In the genomic region with DNA sequence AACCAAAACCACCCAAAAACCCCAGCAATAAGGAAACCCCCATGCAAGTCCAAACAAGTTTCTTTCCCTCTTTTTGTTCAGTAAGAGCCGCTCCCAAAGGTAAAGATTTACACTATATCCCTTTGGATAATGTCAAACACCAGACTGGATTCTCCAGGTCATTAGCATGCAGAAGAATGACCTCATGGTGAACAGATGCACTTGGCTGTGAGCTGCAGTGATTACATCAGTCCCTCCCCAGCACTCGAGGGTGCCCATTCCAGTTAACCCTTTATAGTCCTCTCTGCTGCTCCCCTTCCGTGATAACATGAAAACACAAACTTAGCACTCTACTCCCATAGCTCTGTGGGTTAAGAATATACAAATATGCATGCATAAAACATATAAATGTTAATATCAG, we compare ENCODE assay signal across 8 mouse cellular contexts. TPM values are rescaled to one million over a fixed set of nuclear protein-coding genes. Genes with fewer than 3 reads are reported as not detected.
DNase-seq lines count a peak whose midpoint lies in the region; ATAC-seq and TF ChIP-seq lines count a peak whose summit lies in the region.
"Had no signal": no experiment of that assay in that cellular context is flagged by ENCODE, and none has a peak within 500 bp of the region (broad histone marks: within the 10 kb centered on the region; RNA-seq: fewer than 3 reads in every experiment).

No protein-coding gene starts in this region.

- no peaks in the 10 kb centered on the region for H3K36me3 ChIP-seq in forebrain, postnatal 0 days (ENCODE audit: insufficient read depth)
- 0 out of 2 replicates have a peak, but pooled peaks cover 9% of the 10 kb centered on the region for H3K36me3 ChIP-seq in intestine, postnatal 0 days (ENCODE audit: control insufficient read depth, insufficient read depth)
- H3K36me3 ChIP-seq: liver, embryonic 13.5 days had no signal

- peaks cover 26% of the 10 kb centered on the region for H3K4me1 ChIP-seq in forebrain, postnatal 0 days (ENCODE audit: insufficient read depth)
- no peaks in the 10 kb centered on the region for H3K4me1 ChIP-seq in intestine, postnatal 0 days (replicated peaks; ENCODE audit: control insufficient read depth, insufficient read depth, low read length)

- no peaks in the 10 kb centered on the region for H3K9me3 ChIP-seq in forebrain, postnatal 0 days (ENCODE audit: low read length)
- no peaks in the 10 kb centered on the region for H3K9me3 ChIP-seq in intestine, postnatal 0 days (ENCODE audit: control insufficient read depth)
- H3K9me3 ChIP-seq: liver, embryonic 13.5 days had no signal

- H3K27ac ChIP-seq in layer of hippocampus, adult 2 months, result peak overlapping the region; percentile 53; the same call in 1 of the 2 replicates
- H3K27ac ChIP-seq in forebrain, postnatal 0 days (ENCODE audit: low read depth, low read length), result no peak overlapping the region
- H3K27ac ChIP-seq in intestine, postnatal 0 days (ENCODE audit: low read depth, low read length), result no peak overlapping the region
- H3K27ac ChIP-seq: liver, embryonic 13.5 days had no signal

- ATAC-seq in forebrain, postnatal 0 days, result no peak
- no peak for ATAC-seq in intestine, postnatal 0 days

- WGBS in forebrain, postnatal 0 days, result 8% methylated on average over 3 of the region's 3 CpGs
- WGBS in intestine, postnatal 0 days, result 43% methylated on average over 3 of the region's 3 CpGs

- H3K9ac ChIP-seq in forebrain, postnatal 0 days, result no peak overlapping the region
- no peak overlapping the region for H3K9ac ChIP-seq in intestine, postnatal 0 days (ENCODE audit: low read depth, low read length)
- H3K9ac ChIP-seq: liver, embryonic 13.5 days had no signal

- no peak for DNase-seq in layer of hippocampus, adult 2 months (ENCODE audit: low spot score in 2 of 2)
- no peak for DNase-seq in layer of hippocampus, adult 18-20 months (ENCODE audit: low spot score in 2 of 2)
- DNase-seq in retina, postnatal 1 day, result peak; percentile 72
- DNase-seq in retina, embryonic 14.5 days (ENCODE audit: low spot score), result no peak
- DNase-seq in forebrain, postnatal 0 days, result peak; percentile 40
- no peak for DNase-seq in adrenal gland, postnatal 25 days
- DNase-seq: liver, embryonic 13.5 days had no signal

- H3K4me3 ChIP-seq in layer of hippocampus, adult 2 months, result no peak overlapping the region
- no peak overlapping the region for H3K4me3 ChIP-seq in forebrain, postnatal 0 days (ENCODE audit: low read depth, low read length)
- H3K4me3 ChIP-seq in intestine, postnatal 0 days (ENCODE audit: low read depth, low read length), result no peak overlapping the region
- H3K4me3 ChIP-seq: liver, embryonic 13.5 days had no signal

- no peaks in the 10 kb centered on the region for H3K27me3 ChIP-seq in forebrain, postnatal 0 days (ENCODE audit: insufficient read depth, low read length)
- no peaks in the 10 kb centered on the region for H3K27me3 ChIP-seq in intestine, postnatal 0 days (replicated peaks; ENCODE audit: control insufficient read depth, insufficient read depth, low read length)
- H3K27me3 ChIP-seq: liver, embryonic 13.5 days had no signal

- H3K4me2 ChIP-seq in forebrain, postnatal 0 days (ENCODE audit: low read depth), result no peak overlapping the region
- H3K4me2 ChIP-seq in intestine, postnatal 0 days (replicated peaks; ENCODE audit: low read depth), result no peak overlapping the region
- H3K4me2 ChIP-seq: liver, embryonic 13.5 days had no signal

- no peak for TF ChIP-seq CTCF in layer of hippocampus, adult 2 months (conservative IDR thresholded peaks at IDR 0.05)
- no peak for TF ChIP-seq CTCF in forebrain, postnatal 0 days (IDR thresholded peaks at IDR 0.05; ENCODE audit: low read depth)
- no peak for TF ChIP-seq CTCF in intestine, postnatal 0 days (IDR thresholded peaks at IDR 0.05; ENCODE audit: low read depth)

RNA-seq across cellular contexts. Expression of a gene that starts 35.3 kb away (rescaled TPM):
- total RNA-seq in layer of hippocampus, adult 2 months (2021), result 1 to 10 TPM; 6.6 to 7.2 TPM
- total RNA-seq in layer of hippocampus, adult 18-20 months (2021), result 1 to 10 TPM; 6.5 to 7.4 TPM
- total RNA-seq in forebrain, postnatal 0 days (2014; rRNA removed), result 16.8 and 30.8 TPM in 2 replicates
- 4.6 and 4.8 TPM in 2 replicates for polyA plus RNA-seq in forebrain, postnatal 0 days (2015; fragmentation: Nextera tagmentation; extraction: Ambion mirVana)
- 5.8 and 7.5 TPM in 2 replicates for total RNA-seq in adrenal gland, postnatal 25 days (2021)
- 0.43 and 0.48 TPM in 2 replicates for polyA plus RNA-seq in intestine, postnatal 0 days (2015; fragmentation: Nextera tagmentation; extraction: Ambion mirVana)
- polyA plus RNA-seq: liver, embryonic 13.5 days had no signal

Comparison
In these comparisons a context has a peak if more than half of its experiments do, and no peak if none do; other contexts are left out.
1. DNase-seq: peak in retina, postnatal 1 day (single experiment) and forebrain, postnatal 0 days (single experiment); none in layer of hippocampus, adult 2 months (0 of 2), layer of hippocampus, adult 18-20 months (0 of 2), retina, embryonic 14.5 days (single experiment) and adrenal gland, postnatal 25 days (single experiment).